Mouse (Mus musculus) gastrocnemius, adult 2 months (tissue): ENCODE measurements around the gene Tmem169. TPM values are rescaled to one million over a fixed set of nuclear protein-coding genes. Genes with fewer than 3 reads are reported as not detected.

Experiments
- DNase-seq: peaks from one replicate; pipeline ENCODE4 v3.0.0; 2022
- H3K27ac ChIP-seq: fragments of 200-600 bp; 2 replicates; pipeline ENCODE4 v1.8.1; 2022; ENCODE audit warnings: mild to moderate bottlenecking
- H3K4me3 ChIP-seq: fragments of 200-600 bp; 2 replicates; pipeline ENCODE4 v1.8.1; 2022; ENCODE audit warnings: mild to moderate bottlenecking, moderate library complexity
- CTCF ChIP-seq: fragments of 200-600 bp; IDR thresholded peaks from 2 replicates; pipeline ENCODE4 v1.8.1; 2022; ENCODE audit warnings: antibody characterized with exemption, mild to moderate bottlenecking, moderate library complexity
- intact Hi-C: fragments of 180-260 bp; cut with DNase I; formaldehyde crosslinking; loops from one replicate; pipeline ENCODE4 v1.15.1; 2025
- total RNA-seq, 2 experiments: library from RNA; stranded (reverse); gene quantifications; 2 replicates each; pipeline ENCODE4 v1.2.3; 2021

Tmem169 gene
- total RNA-seq, 2 experiments from 2014 or later: not detected

DNA sequence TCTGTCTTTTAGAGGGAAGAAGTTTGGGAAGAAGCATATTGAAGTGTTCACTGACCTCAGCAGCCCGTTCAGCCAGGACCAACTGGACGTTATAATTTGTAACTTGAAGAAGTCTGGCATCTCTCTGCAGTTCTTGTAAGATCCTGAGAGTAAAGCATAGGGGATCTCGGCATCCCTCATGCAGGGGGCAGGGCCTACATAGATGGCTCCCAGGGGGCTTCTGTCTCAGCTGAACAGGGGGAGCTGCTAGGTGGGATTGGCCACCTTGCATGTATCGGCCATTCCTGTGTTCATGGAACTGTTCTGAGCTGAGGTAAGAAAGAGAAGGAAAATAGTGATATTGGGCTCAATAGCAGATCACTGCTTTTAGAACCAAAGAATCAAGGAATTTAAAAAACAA, 31.3 kb downstream of the Tmem169 start:
- intact Hi-C loops: loop anchor here (10.0 kb wide), 2 partner anchors 259 to 539 kb away; no protein-coding TSS in a partner anchor
- no peak for TF ChIP-seq CTCF
- DNase-seq: no peak

DNA sequence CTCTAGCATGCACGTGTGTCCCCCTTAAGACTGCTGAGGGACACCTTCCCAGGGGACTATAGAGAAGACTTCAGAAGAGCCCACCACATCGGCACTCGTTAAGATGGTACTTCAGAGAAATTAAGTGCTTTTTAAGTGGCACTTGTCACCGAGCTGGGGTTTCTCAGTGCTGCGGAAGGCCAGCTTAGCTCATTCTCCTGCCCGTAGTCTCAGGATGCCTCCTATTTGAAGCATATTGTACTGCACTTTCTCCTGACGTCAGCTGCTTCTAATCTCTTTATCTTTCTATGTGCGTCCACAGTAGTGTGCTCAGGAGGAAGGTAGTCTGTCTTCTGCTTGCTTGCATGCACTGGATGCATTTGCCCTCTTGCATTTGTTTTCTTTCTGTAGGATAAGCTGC, 32.2 kb downstream of the Tmem169 start:
- no peak for TF ChIP-seq CTCF
- no peak overlapping the region for H3K4me3 ChIP-seq
- intact Hi-C loops: loop anchor here (10.0 kb wide), 2 partner anchors 258 to 538 kb away; no protein-coding TSS in a partner anchor
- no peak overlapping the region for H3K27ac ChIP-seq
- DNase-seq: no peak

More for the DNA sequence above, 31.3 kb downstream of the Tmem169 start:
- no peak overlapping the region for H3K4me3 ChIP-seq
- no peak overlapping the region for H3K27ac ChIP-seq

- DNase-seq: no peak
- Histone ChIP-seq H3K27ac (no peak overlapping the region), H3K4me3 (no peak overlapping the region)
- no peak for TF ChIP-seq CTCF
- intact Hi-C loops: loop anchor here (10.0 kb wide), 2 partner anchors 258 to 538 kb away; no protein-coding TSS in a partner anchor
These were observed 32.7 kb downstream of the Tmem169 start for GRCm38 (mm10) chr1:72316901-72317300.

- Histone ChIP-seq H3K27ac (no peak overlapping the region), H3K4me3 (no peak overlapping the region)
- intact Hi-C loops: no loop called here
- no peak for TF ChIP-seq CTCF
- no peak for DNase-seq
These were observed 36.6 kb downstream of the Tmem169 start for GRCm38 (mm10) chr1:72320759-72321158.

DNA sequence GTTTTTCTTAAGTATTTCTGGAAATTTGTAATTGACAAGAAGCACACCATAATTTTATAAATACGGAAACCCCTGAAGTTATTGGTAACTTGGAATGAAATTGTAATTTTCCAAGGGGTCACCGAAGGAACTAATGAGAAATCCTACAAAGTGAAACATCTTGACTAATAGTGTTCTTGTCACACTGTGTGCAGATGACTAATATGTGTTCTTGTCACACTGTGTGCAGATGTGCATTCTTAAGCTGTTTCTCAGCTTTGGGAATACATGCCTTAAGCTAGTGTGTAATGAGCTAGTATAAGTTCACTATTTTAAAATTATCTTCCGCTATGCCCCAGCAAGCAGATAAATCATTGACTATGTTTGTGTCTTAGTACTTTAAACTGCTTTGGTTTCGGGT, 39.1 kb downstream of the Tmem169 start:
- no peak for DNase-seq
- no peak for TF ChIP-seq CTCF
- intact Hi-C loops: no loop called here
- H3K27ac ChIP-seq: no peak overlapping the region
- H3K4me3 ChIP-seq: no peak overlapping the region

GRCm38 (mm10) chr1:72326162-72326821, 42.1 kb downstream of the Tmem169 start:
- intact Hi-C loops: no loop called here
- Histone ChIP-seq H3K27ac (no peak overlapping the region), H3K4me3 (no peak overlapping the region)
- DNase-seq: no peak
- TF ChIP-seq CTCF: no peak

- DNase-seq: no peak
- Histone ChIP-seq H3K4me3 (no peak overlapping the region), H3K27ac (no peak overlapping the region)
- intact Hi-C loops: no loop called here
- no peak for TF ChIP-seq CTCF
These were observed 50.6 kb downstream of the Tmem169 start for GRCm38 (mm10) chr1:72334807-72335206.

GRCm38 (mm10) chr1:72336780-72337179, 52.6 kb downstream of the Tmem169 start:
- no peak overlapping the region for H3K27ac ChIP-seq
- TF ChIP-seq CTCF: no peak
- intact Hi-C loops: no loop called here
- no peak for DNase-seq
- no peak overlapping the region for H3K4me3 ChIP-seq

GRCm38 (mm10) chr1:72338341-72338740, 54.2 kb downstream of the Tmem169 start:
- intact Hi-C loops: no loop called here
- DNase-seq: no peak
- Histone ChIP-seq H3K27ac (no peak overlapping the region), H3K4me3 (no peak overlapping the region)
- no peak for TF ChIP-seq CTCF

- no peak for DNase-seq
- no peak for TF ChIP-seq CTCF
- Histone ChIP-seq H3K27ac (no peak overlapping the region), H3K4me3 (no peak overlapping the region)
- intact Hi-C loops: no loop called here
These were observed 63.7 kb downstream of the Tmem169 start for GRCm38 (mm10) chr1:72347873-72348272.

Other genes with a start within 250 kb of the Tmem169 start
- gene Mreg, start 72.1 kb upstream of the Tmem169 start, total RNA-seq: 10 to 100 TPM; 37.7 to 60.5 TPM
- gene Pecr, start 55 bp upstream of the Tmem169 start, total RNA-seq: 10 to 100 TPM; 15.7 to 16.4 TPM
- gene Xrcc5, start 23.1 kb downstream of the Tmem169 start, total RNA-seq: 10 to 100 TPM; 18.5 to 20.5 TPM